Mouse (Mus musculus): ENCODE data around the gene Prkag1. TPM values are rescaled to one million over a fixed set of nuclear protein-coding genes. Genes with fewer than 3 reads are reported as not detected.
A peak's percentile ranks its signal among the peaks of the same experiment; 100 is the strongest.

Gene Prkag1
- polyA plus RNA-seq, 1 experiment from 2014 or later: 98.5 TPM

- Histone ChIP-seq H3K27ac (no peak overlapping the region), H3K27me3 (peaks cover 87% of the 10 kb centered on the region), H3K36me3 (no peaks in the 10 kb centered on the region), H3K9ac (no peak overlapping the region), H3K4me2 (no peak overlapping the region), H3K9me3 (replicated peaks) (no peaks in the 10 kb centered on the region), H3K4me1 (peaks cover 35% of the 10 kb centered on the region), H3K4me3 (replicated peaks) (no peak overlapping the region)
- WGBS: 1% methylated on average over 8 of the region's 8 CpGs
- ATAC-seq (replicated peaks; ENCODE audit: low FRiP score): no peak
These were observed 51.2 kb downstream of the Prkag1 start for GRCm38 (mm10) chr15:98780075-98780474.

- WGBS: 2% methylated on average over 10 of the region's 11 CpGs
- H3K9ac ChIP-seq: no peak overlapping the region
- no peak for ATAC-seq (replicated peaks; ENCODE audit: low FRiP score)
- no peaks in the 10 kb centered on the region for H3K9me3 ChIP-seq (replicated peaks)
- H3K4me2 ChIP-seq: no peak overlapping the region
- H3K27ac ChIP-seq: no peak overlapping the region
- H3K4me3 ChIP-seq (replicated peaks): peak overlapping the region; percentile 32; the same call in 1 of the 2 replicates
- peaks cover 93% of the 10 kb centered on the region for H3K27me3 ChIP-seq
- H3K4me1 ChIP-seq: peaks cover 38% of the 10 kb centered on the region
- no peaks in the 10 kb centered on the region for H3K36me3 ChIP-seq
These were observed 52.5 kb downstream of the Prkag1 start for GRCm38 (mm10) chr15:98778806-98779205.

- Histone ChIP-seq H3K4me1 (peaks cover 38% of the 10 kb centered on the region), H3K4me2 (peak overlapping the region; percentile 52), H3K27me3 (peaks cover 97% of the 10 kb centered on the region), H3K9me3 (replicated peaks) (no peaks in the 10 kb centered on the region), H3K4me3 (replicated peaks) (peak overlapping the region; percentile 32), H3K9ac (no peak overlapping the region), H3K36me3 (no peaks in the 10 kb centered on the region), H3K27ac (no peak overlapping the region)
- ATAC-seq (replicated peaks; ENCODE audit: low FRiP score): no peak
- WGBS: 2% methylated on average over 23 of the region's 25 CpGs
These were observed 53.0 kb downstream of the Prkag1 start for GRCm38 (mm10) chr15:98778191-98778770.

GRCm38 (mm10) chr15:98777762-98778161, 53.6 kb downstream of the Prkag1 start, which contains the start of gene Wnt10b:
Wnt10b (minus strand) TSS chr15:98778150.
- peak within 1 kb of the TSS; percentile 52 for H3K4me2 ChIP-seq
- H3K9me3 ChIP-seq (replicated peaks): no peaks in the 10 kb centered on the region
- H3K4me1 ChIP-seq: peaks cover 43% of the 10 kb centered on the region
- H3K27ac ChIP-seq: no peak within 1 kb of the TSS
- peaks cover 99% of the 10 kb centered on the region for H3K27me3 ChIP-seq
- no peaks in the 10 kb centered on the region for H3K36me3 ChIP-seq
- peak within 1 kb of the TSS; percentile 32 for H3K4me3 ChIP-seq (replicated peaks)
- ATAC-seq (replicated peaks; ENCODE audit: low FRiP score): no peak
- WGBS: under 1% methylated on average over 31 of the region's 33 CpGs
- H3K9ac ChIP-seq: no peak within 1 kb of the TSS

GRCm38 (mm10) chr15:98777005-98777616, 54.2 kb downstream of the Prkag1 start:
- Histone ChIP-seq H3K27ac (no peak overlapping the region), H3K4me1 (peaks cover 50% of the 10 kb centered on the region), H3K4me3 (replicated peaks) (peak overlapping the region; percentile 32), H3K27me3 (peaks cover 100% of the 10 kb centered on the region), H3K4me2 (peak overlapping the region; percentile 53), H3K36me3 (no peaks in the 10 kb centered on the region), H3K9me3 (replicated peaks) (no peaks in the 10 kb centered on the region), H3K9ac (no peak overlapping the region)
- ATAC-seq (replicated peaks; ENCODE audit: low FRiP score): no peak
- WGBS: 2% methylated on average over 19 of the region's 19 CpGs

- Histone ChIP-seq H3K27ac (no peak overlapping the region), H3K4me3 (replicated peaks) (peak overlapping the region; percentile 31), H3K9ac (no peak overlapping the region), H3K9me3 (replicated peaks) (no peaks in the 10 kb centered on the region), H3K36me3 (no peaks in the 10 kb centered on the region), H3K4me1 (peaks cover 54% of the 10 kb centered on the region), H3K4me2 (peak overlapping the region; percentile 53), H3K27me3 (peaks cover 100% of the 10 kb centered on the region)
- WGBS: 1% methylated on average over 62 of the region's 62 CpGs
- ATAC-seq (replicated peaks; ENCODE audit: low FRiP score): peak; percentile 38
These were observed 54.9 kb downstream of the Prkag1 start for GRCm38 (mm10) chr15:98776280-98777004.

- Histone ChIP-seq H3K36me3 (no peaks in the 10 kb centered on the region), H3K4me1 (peaks cover 54% of the 10 kb centered on the region), H3K9ac (no peak overlapping the region), H3K9me3 (replicated peaks) (no peaks in the 10 kb centered on the region), H3K27me3 (peaks cover 100% of the 10 kb centered on the region), H3K4me3 (replicated peaks) (no peak overlapping the region), H3K4me2 (0 out of 2 replicates have a peak overlapping the region, but pooled peaks have one; percentile 53), H3K27ac (no peak overlapping the region)
- 2% methylated on average over 5 of the region's 5 CpGs for WGBS
- no peak for ATAC-seq (replicated peaks; ENCODE audit: low FRiP score)
These were observed 55.8 kb downstream of the Prkag1 start for GRCm38 (mm10) chr15:98775533-98775932.

- H3K9ac ChIP-seq: no peak overlapping the region
- H3K4me3 ChIP-seq (replicated peaks): no peak overlapping the region
- ATAC-seq (replicated peaks; ENCODE audit: low FRiP score): no peak
- no peak overlapping the region for H3K27ac ChIP-seq
- 17% methylated on average over 15 of the region's 15 CpGs for WGBS
- H3K36me3 ChIP-seq: no peaks in the 10 kb centered on the region
- peaks cover 99% of the 10 kb centered on the region for H3K27me3 ChIP-seq
- no peaks in the 10 kb centered on the region for H3K9me3 ChIP-seq (replicated peaks)
- H3K4me2 ChIP-seq: no peak overlapping the region
- H3K4me1 ChIP-seq: peaks cover 52% of the 10 kb centered on the region
These were observed 57.2 kb downstream of the Prkag1 start for GRCm38 (mm10) chr15:98774096-98774495.

GRCm38 (mm10) chr15:98772511-98773211, 58.7 kb downstream of the Prkag1 start:
- 2% methylated on average over 36 of the region's 36 CpGs for WGBS
- Histone ChIP-seq H3K4me2 (peak overlapping the region; percentile 67), H3K27ac (no peak overlapping the region), H3K4me3 (replicated peaks) (peak overlapping the region; percentile 42), H3K9ac (peak overlapping the region; percentile 32; the same call in 1 of the 2 replicates), H3K36me3 (no peaks in the 10 kb centered on the region), H3K9me3 (replicated peaks) (no peaks in the 10 kb centered on the region), H3K4me1 (peaks cover 41% of the 10 kb centered on the region), H3K27me3 (peaks cover 93% of the 10 kb centered on the region)
- ATAC-seq (replicated peaks; ENCODE audit: low FRiP score): no peak

- H3K27me3 ChIP-seq: peaks cover 86% of the 10 kb centered on the region
- no peaks in the 10 kb centered on the region for H3K36me3 ChIP-seq
- peak overlapping the region; percentile 67 for H3K4me2 ChIP-seq
- H3K9me3 ChIP-seq (replicated peaks): no peaks in the 10 kb centered on the region
- WGBS: 5% methylated on average over 12 of the region's 12 CpGs
- H3K9ac ChIP-seq: peak overlapping the region; percentile 32; the same call in 1 of the 2 replicates
- H3K4me1 ChIP-seq: peaks cover 34% of the 10 kb centered on the region
- ATAC-seq (replicated peaks; ENCODE audit: low FRiP score): no peak
- peak overlapping the region; percentile 42 for H3K4me3 ChIP-seq (replicated peaks)
- no peak overlapping the region for H3K27ac ChIP-seq
These were observed 59.4 kb downstream of the Prkag1 start for GRCm38 (mm10) chr15:98771813-98772425.

GRCm38 (mm10) chr15:98768259-98768658, 63.1 kb downstream of the Prkag1 start:
- Histone ChIP-seq H3K4me1 (peaks cover 23% of the 10 kb centered on the region), H3K4me2 (no peak overlapping the region), H3K27ac (no peak overlapping the region), H3K36me3 (no peaks in the 10 kb centered on the region), H3K4me3 (replicated peaks) (no peak overlapping the region), H3K27me3 (peaks cover 71% of the 10 kb centered on the region), H3K9ac (no peak overlapping the region), H3K9me3 (replicated peaks) (no peaks in the 10 kb centered on the region)
- 26% methylated on average over 5 of the region's 5 CpGs for WGBS
- ATAC-seq (replicated peaks; ENCODE audit: low FRiP score): no peak

All from kidney, embryonic 15.5 days (tissue).